Mouse (Mus musculus): ENCODE measurements around the gene Inpp4b. TPM values are rescaled to one million over a fixed set of nuclear protein-coding genes. Genes with fewer than 3 reads are reported as not detected.

Inpp4b gene
- total RNA-seq, 4 experiments from 2014 or later = 10.6 to 13.5 (median 11.5) TPM

GRCm38 (mm10) chr8:81702038-81702437 lies 359.7 kb downstream of the Inpp4b start:
- DNase-seq (ENCODE audit: low spot score in 2 of 2) = no peak

GRCm38 (mm10) chr8:81703571-81704365 lies 361.4 kb downstream of the Inpp4b start:
- DNase-seq (ENCODE audit: low spot score in 2 of 2) = no peak

- DNase-seq (ENCODE audit: low spot score in 2 of 2) = no peak
Measured at GRCm38 (mm10) chr8:81707436-81707835, 365.1 kb downstream of the Inpp4b start.

GRCm38 (mm10) chr8:81731332-81731731 lies 389.0 kb downstream of the Inpp4b start:
- DNase-seq (ENCODE audit: low spot score in 2 of 2) = no peak

GRCm38 (mm10) chr8:81735655-81736054 lies 393.3 kb downstream of the Inpp4b start:
- no peak for DNase-seq (ENCODE audit: low spot score in 2 of 2)

- DNase-seq (ENCODE audit: low spot score in 2 of 2) = no peak
Measured at GRCm38 (mm10) chr8:81736103-81736502, 393.7 kb downstream of the Inpp4b start.

- no peak for DNase-seq (ENCODE audit: low spot score in 2 of 2)
Measured at GRCm38 (mm10) chr8:81742588-81742987, 400.2 kb downstream of the Inpp4b start.

- no peak for DNase-seq (ENCODE audit: low spot score in 2 of 2)
Measured at GRCm38 (mm10) chr8:81743040-81743439, 400.7 kb downstream of the Inpp4b start.

GRCm38 (mm10) chr8:81745439-81745838 lies 403.1 kb downstream of the Inpp4b start:
- DNase-seq (ENCODE audit: low spot score in 2 of 2) = no peak

GRCm38 (mm10) chr8:81751159-81751558 lies 408.8 kb downstream of the Inpp4b start:
- DNase-seq (ENCODE audit: low spot score in 2 of 2) = no peak

GRCm38 (mm10) chr8:81756663-81757062 lies 414.3 kb downstream of the Inpp4b start:
- DNase-seq (ENCODE audit: low spot score in 2 of 2) = no peak

GRCm38 (mm10) chr8:81757580-81758144 lies 415.3 kb downstream of the Inpp4b start:
- no peak for DNase-seq (ENCODE audit: low spot score in 2 of 2)

GRCm38 (mm10) chr8:81761466-81761865 lies 419.1 kb downstream of the Inpp4b start:
- no peak for DNase-seq (ENCODE audit: low spot score in 2 of 2)

GRCm38 (mm10) chr8:81766033-81766432 lies 423.7 kb downstream of the Inpp4b start:
- no peak for DNase-seq (ENCODE audit: low spot score in 2 of 2)

GRCm38 (mm10) chr8:81767411-81768312 lies 425.3 kb downstream of the Inpp4b start:
- DNase-seq (ENCODE audit: low spot score in 2 of 2) = no peak

- no peak for DNase-seq (ENCODE audit: low spot score in 2 of 2)
Measured at GRCm38 (mm10) chr8:81768313-81768675, 425.9 kb downstream of the Inpp4b start.

GRCm38 (mm10) chr8:81768731-81769445 lies 426.5 kb downstream of the Inpp4b start:
- DNase-seq (ENCODE audit: low spot score in 2 of 2) = no peak

- DNase-seq (ENCODE audit: low spot score in 2 of 2) = no peak
Measured at GRCm38 (mm10) chr8:81770603-81771276, 428.4 kb downstream of the Inpp4b start.

- DNase-seq (ENCODE audit: low spot score in 2 of 2) = no peak
Measured at GRCm38 (mm10) chr8:81772855-81773254, 430.5 kb downstream of the Inpp4b start.

- DNase-seq (ENCODE audit: low spot score in 2 of 2) = no peak
Measured at GRCm38 (mm10) chr8:81773305-81773965, 431.1 kb downstream of the Inpp4b start.
